Mouse (Mus musculus): ENCODE data around the gene Fam184b. TPM values are rescaled to one million over a fixed set of nuclear protein-coding genes. Genes with fewer than 3 reads are reported as not detected.

The Fam184b gene
- polyA plus RNA-seq, 1 experiment: not detected

- no peaks in the 10 kb centered on the region for H3K4me1 ChIP-seq (ENCODE audit: control insufficient read depth, insufficient read depth, insufficient read length, low read length)
- H3K27ac ChIP-seq (replicated peaks; ENCODE audit: low read depth, low read length): no peak overlapping the region
- H3K4me3 ChIP-seq (ENCODE audit: insufficient read depth, low read depth, low read length): no peak overlapping the region
These were observed 126.5 kb downstream of the Fam184b start for GRCm38 (mm10) chr5:45512908-45513307.

DNA sequence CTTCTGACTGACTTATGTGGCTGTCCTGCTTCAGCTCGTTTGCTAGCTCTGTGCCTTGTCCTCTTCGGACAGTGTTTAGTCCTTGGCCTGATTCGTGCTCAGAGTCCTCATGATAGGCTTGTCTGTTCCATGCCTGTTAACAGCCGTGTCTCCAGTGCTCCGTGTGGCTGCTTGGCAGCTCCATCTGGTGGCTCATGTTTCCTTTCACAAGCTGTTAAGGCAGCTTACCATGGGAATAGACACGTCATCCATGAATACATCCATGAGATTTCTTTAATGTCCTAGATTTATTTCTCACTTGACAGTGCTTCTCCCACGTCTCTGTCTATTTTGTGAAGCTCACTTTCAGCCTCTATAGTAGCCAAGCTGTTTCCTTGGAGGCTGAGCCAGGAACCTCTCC lies 129.3 kb downstream of the Fam184b start:
- no peak overlapping the region for H3K27ac ChIP-seq (replicated peaks; ENCODE audit: low read depth, low read length)
- no peak overlapping the region for H3K4me3 ChIP-seq (ENCODE audit: insufficient read depth, low read depth, low read length)
- no peaks in the 10 kb centered on the region for H3K4me1 ChIP-seq (ENCODE audit: control insufficient read depth, insufficient read depth, insufficient read length, low read length)

DNA sequence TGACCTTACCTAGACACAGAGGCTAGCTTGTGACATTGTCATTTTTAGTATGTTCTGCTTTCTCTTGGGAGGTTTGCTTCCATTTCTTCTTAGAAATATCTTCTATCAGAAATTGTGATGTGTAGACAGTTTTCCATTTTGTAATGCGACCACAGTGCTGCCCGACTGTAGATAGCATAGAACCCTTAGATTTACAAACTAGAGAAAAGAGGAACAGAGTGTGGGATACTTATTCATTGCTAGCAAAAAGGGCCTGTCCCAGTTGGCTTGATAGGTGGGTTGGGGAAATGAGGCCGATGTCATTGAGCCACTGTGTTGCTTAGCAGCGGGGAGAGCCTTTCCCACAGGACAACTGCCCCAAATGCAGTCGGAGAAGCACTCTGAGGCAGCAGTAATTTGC lies 141.8 kb downstream of the Fam184b start:
- H3K27ac ChIP-seq (replicated peaks; ENCODE audit: low read depth, low read length): no peak overlapping the region

GRCm38 (mm10) chr5:45496930-45497550 lies 142.4 kb downstream of the Fam184b start:
- H3K4me1 ChIP-seq (ENCODE audit: control insufficient read depth, insufficient read depth, insufficient read length, low read length): peaks cover 2% of the 10 kb centered on the region; the same call in 1 of the 2 replicates
- no peak overlapping the region for H3K4me3 ChIP-seq (ENCODE audit: insufficient read depth, low read depth, low read length)
- H3K27ac ChIP-seq (replicated peaks; ENCODE audit: low read depth, low read length): no peak overlapping the region

More for the DNA sequence above, 141.8 kb downstream of the Fam184b start:
- Histone ChIP-seq H3K4me1 (ENCODE audit: control insufficient read depth, insufficient read depth, insufficient read length, low read length) (peaks cover 2% of the 10 kb centered on the region; the same call in 1 of the 2 replicates), H3K4me3 (ENCODE audit: insufficient read depth, low read depth, low read length) (no peak overlapping the region)

DNA sequence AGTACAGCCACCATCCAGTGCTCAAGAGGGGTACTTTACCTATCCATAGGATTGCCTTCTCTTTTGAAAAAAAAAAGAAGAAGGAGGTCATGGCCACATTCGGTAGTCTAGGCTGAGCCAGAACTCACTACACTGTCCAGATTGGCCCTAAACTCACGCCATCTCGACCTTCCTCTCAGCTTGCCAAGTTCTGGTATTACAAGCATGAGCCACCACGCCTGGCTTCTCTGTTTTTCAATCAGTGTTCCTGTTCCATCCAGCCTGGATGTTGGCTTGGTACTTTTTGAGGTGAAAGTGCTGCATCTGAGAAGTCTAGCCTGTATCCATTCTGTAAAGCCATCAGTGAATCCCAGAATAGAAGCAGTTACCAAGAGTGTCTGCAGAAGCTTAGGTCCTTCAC lies 142.9 kb downstream of the Fam184b start:
- Histone ChIP-seq H3K27ac (replicated peaks; ENCODE audit: low read depth, low read length) (no peak overlapping the region), H3K4me1 (ENCODE audit: control insufficient read depth, insufficient read depth, insufficient read length, low read length) (peaks cover 2% of the 10 kb centered on the region; the same call in 1 of the 2 replicates), H3K4me3 (ENCODE audit: insufficient read depth, low read depth, low read length) (no peak overlapping the region)

GRCm38 (mm10) chr5:45496042-45496441 lies 143.4 kb downstream of the Fam184b start:
- no peak overlapping the region for H3K27ac ChIP-seq (replicated peaks; ENCODE audit: low read depth, low read length)
- H3K4me1 ChIP-seq (ENCODE audit: control insufficient read depth, insufficient read depth, insufficient read length, low read length): peaks cover 2% of the 10 kb centered on the region; the same call in 1 of the 2 replicates
- H3K4me3 ChIP-seq (ENCODE audit: insufficient read depth, low read depth, low read length): no peak overlapping the region

GRCm38 (mm10) chr5:45495429-45495975 lies 143.9 kb downstream of the Fam184b start:
- Histone ChIP-seq H3K27ac (replicated peaks; ENCODE audit: low read depth, low read length) (no peak overlapping the region), H3K4me1 (ENCODE audit: control insufficient read depth, insufficient read depth, insufficient read length, low read length) (peaks cover 2% of the 10 kb centered on the region; the same call in 1 of the 2 replicates), H3K4me3 (ENCODE audit: insufficient read depth, low read depth, low read length) (no peak overlapping the region)

DNA sequence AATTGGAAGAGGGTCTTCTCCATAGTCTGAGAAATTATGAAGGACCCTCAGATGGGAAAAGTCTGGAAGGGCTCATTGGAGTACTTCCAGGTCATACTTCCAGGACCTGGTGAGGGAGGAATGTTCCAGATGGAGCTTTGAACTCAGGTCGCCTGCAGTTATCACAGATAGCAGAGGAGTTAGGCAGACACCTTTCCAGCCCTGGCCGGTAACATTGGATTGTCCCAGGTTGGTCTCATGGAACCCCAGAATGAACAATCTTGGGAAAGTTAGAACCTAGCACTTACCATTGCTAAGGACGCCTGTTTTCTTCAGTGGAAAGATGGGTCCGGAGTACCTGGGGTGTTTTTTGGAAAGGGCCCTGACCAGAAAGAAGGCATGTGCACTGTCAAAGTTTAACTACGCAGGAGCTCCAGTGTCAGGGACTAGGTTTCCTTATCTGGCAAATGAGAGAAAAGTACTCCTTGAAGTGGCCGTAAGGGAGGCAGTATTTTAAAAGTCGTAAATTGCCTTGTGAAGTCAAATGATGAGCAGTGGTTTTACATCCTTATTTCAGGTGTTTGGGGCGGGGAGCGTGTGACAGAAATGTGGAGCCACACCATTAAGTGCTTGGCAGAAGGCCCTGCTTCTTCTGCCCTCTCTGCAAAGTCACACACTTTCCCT lies 145.2 kb downstream of the Fam184b start:
- peaks cover 2% of the 10 kb centered on the region; the same call in 1 of the 2 replicates for H3K4me1 ChIP-seq (ENCODE audit: control insufficient read depth, insufficient read depth, insufficient read length, low read length)
- peak overlapping the region; percentile 90 for H3K4me3 ChIP-seq (ENCODE audit: insufficient read depth, low read depth, low read length)
- no peak overlapping the region for H3K27ac ChIP-seq (replicated peaks; ENCODE audit: low read depth, low read length)

- H3K4me3 ChIP-seq (ENCODE audit: insufficient read depth, low read depth, low read length): peak within 1 kb of the TSS; percentile 90
- 0 out of 2 replicates have a peak within 1 kb of the TSS, but pooled peaks have one; percentile 6 for H3K27ac ChIP-seq (replicated peaks; ENCODE audit: low read depth, low read length)
- H3K4me1 ChIP-seq (ENCODE audit: control insufficient read depth, insufficient read depth, insufficient read length, low read length): peaks cover 2% of the 10 kb centered on the region; the same call in 1 of the 2 replicates
These were observed 146.0 kb downstream of the Fam184b start, which contains the start of gene Lap3 for GRCm38 (mm10) chr5:45493191-45494092. Lap3 (plus strand) TSS chr5:45493374.

DNA sequence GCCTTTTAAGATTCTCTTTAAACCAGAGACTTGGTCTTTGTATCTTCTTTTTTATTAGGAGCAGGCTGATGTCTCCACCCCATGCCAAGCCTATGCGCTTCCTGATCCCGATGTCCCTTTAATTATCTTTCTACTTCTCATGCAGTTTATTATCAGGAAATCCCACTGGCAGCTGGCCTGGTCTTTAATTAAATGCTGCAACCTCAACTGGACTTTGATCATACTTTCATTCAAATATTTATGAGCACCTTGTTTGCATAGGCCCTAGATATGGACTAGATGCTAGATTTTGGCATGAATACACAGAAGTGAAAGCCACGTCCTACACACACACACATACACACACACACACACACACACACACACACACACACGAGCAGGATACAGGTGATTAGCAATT lies 147.6 kb downstream of the Fam184b start:
- H3K27ac ChIP-seq (replicated peaks; ENCODE audit: low read depth, low read length): no peak overlapping the region
- peaks cover 2% of the 10 kb centered on the region; the same call in 1 of the 2 replicates for H3K4me1 ChIP-seq (ENCODE audit: control insufficient read depth, insufficient read depth, insufficient read length, low read length)

DNA sequence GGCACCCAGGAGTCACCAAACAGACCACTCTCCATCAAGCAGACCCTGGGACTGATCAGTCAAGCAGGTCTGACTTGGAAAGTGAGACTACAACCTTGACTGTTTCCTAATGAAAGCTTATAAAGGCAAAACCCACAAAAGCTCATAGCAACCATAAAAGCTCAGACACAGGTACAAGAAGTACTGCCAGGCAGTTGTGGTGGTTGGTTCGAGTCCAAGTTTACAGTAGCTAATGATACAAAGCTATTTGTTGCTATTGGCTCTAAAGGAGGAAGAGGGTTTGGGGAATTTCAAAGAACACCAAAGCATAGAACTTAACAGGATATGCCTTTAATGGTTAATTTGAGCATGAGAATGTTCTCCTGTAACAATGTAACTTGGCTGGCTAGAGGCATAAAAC lies 155.8 kb downstream of the Fam184b start:
- Histone ChIP-seq H3K4me1 (ENCODE audit: control insufficient read depth, insufficient read depth, insufficient read length, low read length) (no peaks in the 10 kb centered on the region), H3K4me3 (ENCODE audit: insufficient read depth, low read depth, low read length) (no peak overlapping the region), H3K27ac (replicated peaks; ENCODE audit: low read depth, low read length) (no peak overlapping the region)

More for the DNA sequence above, 147.6 kb downstream of the Fam184b start:
- no peak overlapping the region for H3K4me3 ChIP-seq (ENCODE audit: insufficient read depth, low read depth, low read length)

GRCm38 (mm10) chr5:45482607-45483006 lies 156.8 kb downstream of the Fam184b start:
- Histone ChIP-seq H3K4me1 (ENCODE audit: control insufficient read depth, insufficient read depth, insufficient read length, low read length) (no peaks in the 10 kb centered on the region), H3K27ac (replicated peaks; ENCODE audit: low read depth, low read length) (no peak overlapping the region), H3K4me3 (ENCODE audit: insufficient read depth, low read depth, low read length) (no peak overlapping the region)

- no peak overlapping the region for H3K27ac ChIP-seq (replicated peaks; ENCODE audit: low read depth, low read length)
- H3K4me1 ChIP-seq (ENCODE audit: control insufficient read depth, insufficient read depth, insufficient read length, low read length): no peaks in the 10 kb centered on the region
These were observed 158.3 kb downstream of the Fam184b start for GRCm38 (mm10) chr5:45481125-45481524.

DNA sequence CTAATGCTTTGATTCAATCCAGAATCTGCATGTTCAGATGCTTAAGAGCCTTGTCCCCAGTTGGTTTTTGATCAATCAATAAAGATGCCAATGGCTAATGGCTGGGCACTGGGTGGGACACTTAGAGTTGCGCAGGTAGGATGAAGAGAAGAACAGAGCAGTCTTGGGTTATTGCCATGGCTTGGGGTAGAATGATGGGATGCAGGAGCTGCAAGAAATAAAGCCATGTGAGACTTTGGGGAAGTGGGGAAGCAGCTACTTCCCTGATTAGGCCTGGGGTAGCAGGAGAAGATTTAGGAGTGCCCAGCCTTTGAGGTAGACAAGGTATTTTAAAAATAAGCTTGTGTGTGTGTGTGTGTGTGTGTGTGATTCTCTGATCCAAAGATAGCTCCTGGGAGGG lies 159.3 kb downstream of the Fam184b start:
- Histone ChIP-seq H3K27ac (replicated peaks; ENCODE audit: low read depth, low read length) (no peak overlapping the region), H3K4me1 (ENCODE audit: control insufficient read depth, insufficient read depth, insufficient read length, low read length) (no peaks in the 10 kb centered on the region), H3K4me3 (ENCODE audit: insufficient read depth, low read depth, low read length) (no peak overlapping the region)

More at GRCm38 (mm10) chr5:45481125-45481524, 158.3 kb downstream of the Fam184b start:
- H3K4me3 ChIP-seq (ENCODE audit: insufficient read depth, low read depth, low read length): no peak overlapping the region

All from brown adipose tissue, adult 24 weeks (tissue).